Mouse (Mus musculus) liver, embryonic 16.5 days (tissue): ENCODE results near the gene Olfr286. TPM values are rescaled to one million over a fixed set of nuclear protein-coding genes. Genes with fewer than 3 reads are reported as not detected.

Experiments used
- polyA plus RNA-seq: library from polyadenylated mRNA; unstranded; fragments of >200 nt; fragmentation: Nextera tagmentation; extraction: Ambion mirVana; gene quantifications from 2 replicates; pipeline ENCODE4 v1.2.1, GENCODE M21; 2015

The Olfr286 gene
- polyA plus RNA-seq, 1 experiment from 2014 or later, result not detected

Other genes starting within 250 kb of the Olfr286 start
- 0.09 and 0.12 TPM in 2 replicates for gene Col2a1, start 229.8 kb downstream of the Olfr286 start, polyA plus RNA-seq
- gene Pfkm, start 141.9 kb downstream of the Olfr286 start, polyA plus RNA-seq, result 21.1 and 22.7 TPM in 2 replicates
- 12.5 and 12.9 TPM in 2 replicates for gene Senp1, start 140.7 kb downstream of the Olfr286 start, polyA plus RNA-seq
- 22.3 and 22.8 TPM in 2 replicates for gene Asb8, start 68.8 kb downstream of the Olfr286 start, polyA plus RNA-seq
- 0.07 TPM in 1 of 2 replicates, not detected in the other for gene Ccdc184, start 67.3 kb downstream of the Olfr286 start, polyA plus RNA-seq
- gene Olfr288, start 38.9 kb downstream of the Olfr286 start, polyA plus RNA-seq, result not detected in 2 replicates
- not detected in 2 replicates for gene Gm44579, start 13.5 kb downstream of the Olfr286 start, polyA plus RNA-seq
- not detected in 2 replicates for gene Olfr287, start 13.4 kb downstream of the Olfr286 start, polyA plus RNA-seq
- gene H1fnt, start 22.8 kb upstream of the Olfr286 start, polyA plus RNA-seq, result not detected in 2 replicates
- gene Zfp641, start 61.7 kb upstream of the Olfr286 start, polyA plus RNA-seq, result 0.14 and 0.15 TPM in 2 replicates
- not detected in 2 replicates for gene Olfr285, start 82.9 kb upstream of the Olfr286 start, polyA plus RNA-seq
- gene Olfr284, start 106.5 kb upstream of the Olfr286 start, polyA plus RNA-seq, result not detected in 2 replicates
- gene Olfr283, start 146.5 kb upstream of the Olfr286 start, polyA plus RNA-seq, result not detected in 2 replicates
- gene Olfr282, start 196.8 kb upstream of the Olfr286 start, polyA plus RNA-seq, result not detected in 2 replicates
- gene Olfr281, start 218.1 kb upstream of the Olfr286 start, polyA plus RNA-seq, result not detected in 2 replicates
- not detected in 2 replicates for gene OR5BS1P, start 235.4 kb upstream of the Olfr286 start, polyA plus RNA-seq
- gene Lalba, start 248.3 kb upstream of the Olfr286 start, polyA plus RNA-seq, result not detected in 2 replicates